Mouse (Mus musculus) lung, embryonic 14.5 days (tissue): ENCODE data around the gene Neb. TPM values are rescaled to one million over a fixed set of nuclear protein-coding genes. Genes with fewer than 3 reads are reported as not detected.

Source experiments
- ATAC-seq: fragments of 200-750 bp; cut with Nextera tagmentation; 2 replicates; pipeline ENCODE4 v1.8.0; 2017; ENCODE audit warnings: mild to moderate bottlenecking, moderate TSS enrichment, moderate library complexity; ENCODE audit not compliant: insufficient read depth
- DNase-seq: peaks from one replicate; pipeline ENCODE4 v3.0.0-alpha.2; 2015
- H3K27ac ChIP-seq: fragments of 300-500 bp; sonication (generic); 2 replicates; pipeline ENCODE4 v1.5.1; 2014; ENCODE audit warnings: low read depth, mild to moderate bottlenecking, moderate library complexity
- H3K27me3 ChIP-seq: fragments of 300-500 bp; sonication (generic); 2 replicates; pipeline ENCODE4 v1.6.1; 2014; ENCODE audit warnings: low read length, control low read depth; ENCODE audit not compliant: insufficient read depth
- H3K36me3 ChIP-seq: fragments of 300-500 bp; sonication (generic); 2 replicates; pipeline ENCODE4 v1.6.1; 2014; ENCODE audit warnings: control low read depth; ENCODE audit not compliant: insufficient read depth
- H3K4me1 ChIP-seq: fragments of 300-500 bp; sonication (generic); 2 replicates; pipeline ENCODE4 v1.6.1; 2014; ENCODE audit warnings: antibody characterized with exemption, control low read depth; ENCODE audit not compliant: insufficient read depth
- H3K4me2 ChIP-seq: fragments of 300-500 bp; sonication (generic); 2 replicates; pipeline ENCODE4 v1.6.1; 2014; ENCODE audit warnings: mild to moderate bottlenecking
- H3K4me3 ChIP-seq: fragments of 300-500 bp; sonication (generic); 2 replicates; pipeline ENCODE4 v1.5.1; 2014; ENCODE audit warnings: low read depth, low read length
- H3K9ac ChIP-seq: fragments of 300-500 bp; sonication (generic); 2 replicates; pipeline ENCODE4 v1.6.1; 2014
- H3K9me3 ChIP-seq: fragments of 300-500 bp; sonication (generic); 2 replicates; pipeline ENCODE4 v1.6.1; 2016; ENCODE audit warnings: low read depth, low read length, control low read depth
- CTCF ChIP-seq: IDR thresholded peaks from 2 replicates; pipeline ENCODE4 v1.5.1; 2016; ENCODE audit warnings: antibody characterized with exemption, low read depth
- whole genome bisulfite sequencing: fragments of 180-500 bp; shearing (Covaris S2); extraction: QIAGEN DNeasy Blood & Tissue Kit; methylation state at CpG from one replicate; pipeline ENCODE4 v1.1.7; 2014; 5-methylcytosine and 5-hydroxymethylcytosine counted together
- polyA plus RNA-seq: library from polyadenylated mRNA; unstranded; fragments of >200 nt; fragmentation: Nextera tagmentation; extraction: Ambion mirVana; gene quantifications from 2 replicates; pipeline ENCODE4 v1.2.1, GENCODE M21; 2014

Gene Neb
- polyA plus RNA-seq, 1 experiment from 2014 or later, result 0.59 TPM

GRCm38 (mm10) chr2:52310757-52311156 lies 67.5 kb downstream of the Neb start:
- no peak for TF ChIP-seq CTCF
- no peak overlapping the region for H3K27ac ChIP-seq
- H3K9me3 ChIP-seq, result no peaks in the 10 kb centered on the region
- H3K4me3 ChIP-seq, result no peak overlapping the region
- H3K9ac ChIP-seq, result no peak overlapping the region
- H3K4me2 ChIP-seq, result no peak overlapping the region
- no peaks in the 10 kb centered on the region for H3K27me3 ChIP-seq
- 73% methylated on average over 4 of the region's 4 CpGs for WGBS
- ATAC-seq (no peak), DNase-seq (no peak)
- no peaks in the 10 kb centered on the region for H3K4me1 ChIP-seq
- no peaks in the 10 kb centered on the region for H3K36me3 ChIP-seq

DNA sequence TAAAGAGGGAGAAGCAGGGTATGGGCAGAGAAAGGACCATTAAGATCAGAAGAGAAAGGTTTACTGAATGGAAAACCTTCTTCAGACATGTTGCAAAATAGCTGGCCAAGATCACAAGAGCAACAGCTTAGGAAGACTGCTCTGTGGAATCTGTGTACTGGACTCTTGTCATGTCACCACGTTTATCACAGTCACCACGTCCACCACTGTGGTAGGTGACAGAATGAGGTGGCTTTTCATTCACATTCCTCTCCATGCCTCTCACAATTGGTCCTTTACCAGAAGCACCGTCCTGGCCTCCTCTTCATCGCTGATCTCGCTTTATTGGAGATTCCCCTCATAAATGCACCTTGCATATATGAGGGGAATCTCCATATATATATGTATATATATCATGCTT lies 71.6 kb downstream of the Neb start:
- TF ChIP-seq CTCF, result no peak
- H3K4me3 ChIP-seq, result no peak overlapping the region
- 59% methylated on average over 5 of the region's 5 CpGs for WGBS
- no peak for ATAC-seq
- H3K9ac ChIP-seq, result no peak overlapping the region
- DNase-seq, result no peak
- H3K9me3 ChIP-seq, result no peaks in the 10 kb centered on the region
- no peaks in the 10 kb centered on the region for H3K36me3 ChIP-seq
- H3K27me3 ChIP-seq, result no peaks in the 10 kb centered on the region
- H3K4me1 ChIP-seq, result no peaks in the 10 kb centered on the region
- no peak overlapping the region for H3K27ac ChIP-seq
- no peak overlapping the region for H3K4me2 ChIP-seq

- no peak overlapping the region for H3K4me2 ChIP-seq
- H3K27me3 ChIP-seq, result no peaks in the 10 kb centered on the region
- no peak overlapping the region for H3K27ac ChIP-seq
- H3K4me3 ChIP-seq, result no peak overlapping the region
- H3K36me3 ChIP-seq, result no peaks in the 10 kb centered on the region
- H3K9me3 ChIP-seq, result no peaks in the 10 kb centered on the region
- no peak overlapping the region for H3K9ac ChIP-seq
- 75% methylated on average over 3 of the region's 3 CpGs for WGBS
- H3K4me1 ChIP-seq, result no peaks in the 10 kb centered on the region
- ATAC-seq (no peak), DNase-seq (no peak)
- no peak for TF ChIP-seq CTCF
These were observed 73.7 kb downstream of the Neb start for GRCm38 (mm10) chr2:52304554-52304953.

GRCm38 (mm10) chr2:52303405-52303804 lies 74.9 kb downstream of the Neb start:
- H3K27ac ChIP-seq, result no peak overlapping the region
- DNase-seq (peak; percentile 58), ATAC-seq (no peak)
- H3K36me3 ChIP-seq, result no peaks in the 10 kb centered on the region
- WGBS, result 66% methylated on average over 1 of the region's 1 CpGs
- no peak overlapping the region for H3K4me2 ChIP-seq
- H3K4me1 ChIP-seq, result no peaks in the 10 kb centered on the region
- no peak overlapping the region for H3K4me3 ChIP-seq
- no peaks in the 10 kb centered on the region for H3K27me3 ChIP-seq
- H3K9me3 ChIP-seq, result no peaks in the 10 kb centered on the region
- H3K9ac ChIP-seq, result no peak overlapping the region
- TF ChIP-seq CTCF, result peak; percentile 52

- Histone ChIP-seq H3K9me3 (no peaks in the 10 kb centered on the region), H3K36me3 (no peaks in the 10 kb centered on the region), H3K9ac (no peak overlapping the region), H3K4me2 (no peak overlapping the region), H3K4me1 (no peaks in the 10 kb centered on the region), H3K27me3 (no peaks in the 10 kb centered on the region), H3K4me3 (no peak overlapping the region), H3K27ac (no peak overlapping the region)
- ATAC-seq (no peak), DNase-seq (no peak)
- TF ChIP-seq CTCF, result no peak
- 89% methylated on average over 5 of the region's 5 CpGs for WGBS
These were observed 80.3 kb downstream of the Neb start for GRCm38 (mm10) chr2:52297969-52298368.

GRCm38 (mm10) chr2:52296779-52297178 lies 81.5 kb downstream of the Neb start:
- no peak overlapping the region for H3K27ac ChIP-seq
- H3K4me2 ChIP-seq, result no peak overlapping the region
- no peaks in the 10 kb centered on the region for H3K4me1 ChIP-seq
- no peak overlapping the region for H3K4me3 ChIP-seq
- no peaks in the 10 kb centered on the region for H3K27me3 ChIP-seq
- no peak for TF ChIP-seq CTCF
- DNase-seq (peak; percentile 11), ATAC-seq (no peak)
- 60% methylated on average over 9 of the region's 9 CpGs for WGBS
- no peaks in the 10 kb centered on the region for H3K36me3 ChIP-seq
- H3K9me3 ChIP-seq, result no peaks in the 10 kb centered on the region
- H3K9ac ChIP-seq, result no peak overlapping the region

DNA sequence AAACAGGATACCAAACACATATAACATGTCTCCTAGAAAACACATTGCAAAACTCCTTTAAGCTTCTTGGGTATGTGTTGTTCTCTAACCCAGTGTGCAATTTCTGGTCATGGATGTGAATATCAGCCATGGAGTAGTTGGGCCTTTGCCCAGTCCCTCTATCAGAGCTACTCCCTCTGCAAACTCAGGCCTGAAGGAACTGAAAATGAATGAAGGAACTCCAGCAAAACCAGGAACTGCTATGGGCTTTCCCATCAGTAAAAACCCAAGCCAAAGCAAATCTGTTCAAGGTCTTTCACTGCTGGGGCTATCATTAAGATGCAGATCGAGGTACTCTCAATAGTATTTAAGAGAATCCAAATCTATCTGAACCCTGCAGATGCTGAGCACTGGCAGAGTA lies 90.8 kb downstream of the Neb start:
- no peak for DNase-seq
- ATAC-seq, result no peak
- no peak overlapping the region for H3K9ac ChIP-seq
- 74% methylated on average over 1 of the region's 1 CpGs for WGBS
- H3K4me3 ChIP-seq, result no peak overlapping the region
- H3K4me2 ChIP-seq, result no peak overlapping the region
- H3K4me1 ChIP-seq, result no peaks in the 10 kb centered on the region
- no peaks in the 10 kb centered on the region for H3K27me3 ChIP-seq
- no peaks in the 10 kb centered on the region for H3K36me3 ChIP-seq
- H3K9me3 ChIP-seq, result no peaks in the 10 kb centered on the region
- no peak for TF ChIP-seq CTCF
- no peak overlapping the region for H3K27ac ChIP-seq

- Histone ChIP-seq H3K4me1 (no peaks in the 10 kb centered on the region), H3K4me2 (no peak overlapping the region), H3K9ac (no peak overlapping the region), H3K36me3 (no peaks in the 10 kb centered on the region), H3K27me3 (no peaks in the 10 kb centered on the region), H3K4me3 (no peak overlapping the region), H3K27ac (no peak overlapping the region), H3K9me3 (no peaks in the 10 kb centered on the region)
- 74% methylated on average over 6 of the region's 6 CpGs for WGBS
- TF ChIP-seq CTCF, result no peak
- no peak for DNase-seq
- ATAC-seq, result no peak
These were observed 91.9 kb downstream of the Neb start for GRCm38 (mm10) chr2:52286421-52286820.
